Mouse (Mus musculus): ENCODE measurements around the gene Krt34. TPM values are rescaled to one million over a fixed set of nuclear protein-coding genes. Genes with fewer than 3 reads are reported as not detected.

Krt34 gene
- polyA plus RNA-seq, 1 experiment from 2014 or later, result not detected

DNA sequence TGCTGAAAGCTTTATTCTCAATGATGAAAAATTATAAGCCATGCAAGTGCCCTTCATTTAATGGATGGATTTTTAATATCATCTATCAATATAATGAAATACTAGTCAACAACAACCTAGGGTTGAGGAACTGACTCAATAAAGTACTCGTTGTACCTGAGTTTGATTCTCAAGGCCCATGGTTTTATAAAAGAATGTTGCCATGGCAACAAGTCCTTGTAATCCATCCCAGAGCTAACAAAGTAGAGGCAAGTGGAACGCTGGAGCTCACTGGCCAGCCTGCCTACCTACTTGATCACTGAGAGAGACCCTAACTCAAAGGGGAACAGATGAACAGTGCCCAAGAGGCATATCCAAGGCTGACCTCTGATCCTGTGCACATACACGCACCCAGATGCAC is 50.8 kb downstream of the Krt34 start:
- Histone ChIP-seq H3K9me3 (no peaks in the 10 kb centered on the region), H3K4me3 (no peak overlapping the region), H3K27ac (no peak overlapping the region), H3K27me3 (peaks cover 15% of the 10 kb centered on the region; the same call in 1 of the 2 replicates), H3K4me1 (replicated peaks) (peaks cover 6% of the 10 kb centered on the region), H3K36me3 (no peaks in the 10 kb centered on the region), H3K9ac (no peak overlapping the region), H3K4me2 (no peak overlapping the region)
- ATAC-seq (ENCODE audit: low FRiP score), result no peak
- 72% methylated on average over 3 of the region's 3 CpGs for WGBS

GRCm38 (mm10) chr11:99989881-99990405 is 51.4 kb downstream of the Krt34 start:
- no peak overlapping the region for H3K9ac ChIP-seq
- no peak for ATAC-seq (ENCODE audit: low FRiP score)
- no peak overlapping the region for H3K27ac ChIP-seq
- H3K4me2 ChIP-seq, result no peak overlapping the region
- peaks cover 15% of the 10 kb centered on the region; the same call in 1 of the 2 replicates for H3K27me3 ChIP-seq
- no peaks in the 10 kb centered on the region for H3K9me3 ChIP-seq
- no peak overlapping the region for H3K4me3 ChIP-seq
- no peaks in the 10 kb centered on the region for H3K36me3 ChIP-seq
- peaks cover 10% of the 10 kb centered on the region for H3K4me1 ChIP-seq (replicated peaks)
- 82% methylated on average over 6 of the region's 6 CpGs for WGBS

DNA sequence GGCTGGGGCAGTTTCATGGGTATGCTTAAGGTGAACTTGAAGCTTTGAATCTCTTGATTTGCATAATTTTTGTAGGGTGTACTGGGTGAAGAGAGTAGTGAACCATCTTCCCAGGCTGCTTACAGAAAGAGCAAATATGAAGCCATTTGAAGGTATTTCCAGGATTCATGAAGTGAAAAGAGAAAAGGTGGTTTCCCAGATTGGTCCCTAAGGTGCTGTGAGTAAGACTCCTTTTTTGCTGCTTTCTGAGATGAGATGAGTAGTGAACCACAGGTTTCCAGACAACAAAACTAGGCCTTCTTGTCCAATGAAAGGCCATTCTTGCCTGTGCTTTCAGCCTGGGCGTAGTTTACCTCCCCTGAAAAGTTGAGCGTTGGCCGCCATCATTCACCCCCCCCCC is 52.8 kb downstream of the Krt34 start:
- 95% methylated on average over 3 of the region's 3 CpGs for WGBS
- peaks cover 7% of the 10 kb centered on the region for H3K4me1 ChIP-seq (replicated peaks)
- no peak overlapping the region for H3K4me3 ChIP-seq
- H3K4me2 ChIP-seq, result no peak overlapping the region
- no peak for ATAC-seq (ENCODE audit: low FRiP score)
- no peak overlapping the region for H3K27ac ChIP-seq
- H3K27me3 ChIP-seq, result peaks cover 11% of the 10 kb centered on the region; the same call in 1 of the 2 replicates
- H3K9me3 ChIP-seq, result no peaks in the 10 kb centered on the region
- no peaks in the 10 kb centered on the region for H3K36me3 ChIP-seq
- no peak overlapping the region for H3K9ac ChIP-seq

Other genes starting within 250 kb of the Krt34 start
- gene Gm11596, start 248.1 kb downstream of the Krt34 start, polyA plus RNA-seq (2015; fragmentation: Nextera tagmentation; extraction: Ambion mirVana), result not detected in 2 replicates
- gene Gm11569, start 242.6 kb downstream of the Krt34 start, polyA plus RNA-seq (2015; fragmentation: Nextera tagmentation; extraction: Ambion mirVana), result not detected in 2 replicates
- gene Gm11554, start 237.1 kb downstream of the Krt34 start, polyA plus RNA-seq (2015; fragmentation: Nextera tagmentation; extraction: Ambion mirVana), result not detected in 2 replicates
- gene Krtap4-13, start 231.7 kb downstream of the Krt34 start, polyA plus RNA-seq (2015; fragmentation: Nextera tagmentation; extraction: Ambion mirVana), result not detected in 2 replicates
- not detected in 2 replicates for gene Gm11564, start 225.9 kb downstream of the Krt34 start, polyA plus RNA-seq (2015; fragmentation: Nextera tagmentation; extraction: Ambion mirVana)
- not detected in 2 replicates for gene 2300003K06Rik, start 203.5 kb downstream of the Krt34 start, polyA plus RNA-seq (2015; fragmentation: Nextera tagmentation; extraction: Ambion mirVana)
- not detected in 2 replicates for gene Krtap4-16, start 189.9 kb downstream of the Krt34 start, polyA plus RNA-seq (2015; fragmentation: Nextera tagmentation; extraction: Ambion mirVana)
- not detected in 2 replicates for gene Gm11568, start 183.6 kb downstream of the Krt34 start, polyA plus RNA-seq (2015; fragmentation: Nextera tagmentation; extraction: Ambion mirVana)
- not detected in 2 replicates for gene Gm11559, start 177.1 kb downstream of the Krt34 start, polyA plus RNA-seq (2015; fragmentation: Nextera tagmentation; extraction: Ambion mirVana)
- gene Krtap9-1, start 168.2 kb downstream of the Krt34 start, polyA plus RNA-seq (2015; fragmentation: Nextera tagmentation; extraction: Ambion mirVana), result not detected in 2 replicates
- not detected in 2 replicates for gene Gm11567, start 162.4 kb downstream of the Krt34 start, polyA plus RNA-seq (2015; fragmentation: Nextera tagmentation; extraction: Ambion mirVana)
- gene Krtap31-1, start 133.6 kb downstream of the Krt34 start, polyA plus RNA-seq (2015; fragmentation: Nextera tagmentation; extraction: Ambion mirVana), result not detected in 2 replicates
- gene Gm11565, start 126.8 kb downstream of the Krt34 start, polyA plus RNA-seq (2015; fragmentation: Nextera tagmentation; extraction: Ambion mirVana), result not detected in 2 replicates
- not detected in 2 replicates for gene Krtap31-2, start 105.3 kb downstream of the Krt34 start, polyA plus RNA-seq (2015; fragmentation: Nextera tagmentation; extraction: Ambion mirVana)
- not detected in 2 replicates for gene Krtap9-5, start 93.1 kb downstream of the Krt34 start, polyA plus RNA-seq (2015; fragmentation: Nextera tagmentation; extraction: Ambion mirVana)
- gene Krtap29-1, start 62.5 kb downstream of the Krt34 start, polyA plus RNA-seq (2015; fragmentation: Nextera tagmentation; extraction: Ambion mirVana), result not detected in 2 replicates
- 0.09 and 0.13 TPM in 2 replicates for gene Krtap16-1, start 55.0 kb downstream of the Krt34 start, polyA plus RNA-seq (2015; fragmentation: Nextera tagmentation; extraction: Ambion mirVana)
- 0.45 TPM in 1 of 2 replicates, not detected in the other for gene Krtap17-1, start 47.6 kb downstream of the Krt34 start, polyA plus RNA-seq (2015; fragmentation: Nextera tagmentation; extraction: Ambion mirVana)
- gene Krt33a, start 25.3 kb downstream of the Krt34 start, polyA plus RNA-seq (2015; fragmentation: Nextera tagmentation; extraction: Ambion mirVana), result not detected in 2 replicates
- gene Krt33b, start 11.7 kb downstream of the Krt34 start, polyA plus RNA-seq (2015; fragmentation: Nextera tagmentation; extraction: Ambion mirVana), result not detected in 2 replicates
- not detected in 2 replicates for gene Krt31, start 9.0 kb upstream of the Krt34 start, polyA plus RNA-seq (2015; fragmentation: Nextera tagmentation; extraction: Ambion mirVana)
- not detected in 2 replicates for gene Krt32, start 46.7 kb upstream of the Krt34 start, polyA plus RNA-seq (2015; fragmentation: Nextera tagmentation; extraction: Ambion mirVana)
- not detected in 2 replicates for gene Krt35, start 54.7 kb upstream of the Krt34 start, polyA plus RNA-seq (2015; fragmentation: Nextera tagmentation; extraction: Ambion mirVana)
- gene Krt36, start 64.1 kb upstream of the Krt34 start, polyA plus RNA-seq (2015; fragmentation: Nextera tagmentation; extraction: Ambion mirVana), result not detected in 2 replicates
- gene Krt13, start 80.0 kb upstream of the Krt34 start, polyA plus RNA-seq (2015; fragmentation: Nextera tagmentation; extraction: Ambion mirVana), result 0.57 TPM in 1 of 2 replicates, not detected in the other
- 0.22 and 1.2 TPM in 2 replicates for gene Krt15, start 94.4 kb upstream of the Krt34 start, polyA plus RNA-seq (2015; fragmentation: Nextera tagmentation; extraction: Ambion mirVana)
- 1.00 and 1.2 TPM in 2 replicates for gene Krt19, start 107.1 kb upstream of the Krt34 start, polyA plus RNA-seq (2015; fragmentation: Nextera tagmentation; extraction: Ambion mirVana)
- not detected in 2 replicates for gene Krt9, start 151.7 kb upstream of the Krt34 start, polyA plus RNA-seq (2015; fragmentation: Nextera tagmentation; extraction: Ambion mirVana)
- gene Krt14, start 166.0 kb upstream of the Krt34 start, polyA plus RNA-seq (2015; fragmentation: Nextera tagmentation; extraction: Ambion mirVana), result 0.12 and 0.39 TPM in 2 replicates
- gene Krt16, start 207.3 kb upstream of the Krt34 start, polyA plus RNA-seq (2015; fragmentation: Nextera tagmentation; extraction: Ambion mirVana), result not detected in 2 replicates
- 0.17 TPM in 1 of 2 replicates, not detected in the other for gene Krt17, start 219.5 kb upstream of the Krt34 start, polyA plus RNA-seq (2015; fragmentation: Nextera tagmentation; extraction: Ambion mirVana)
- gene Krt42, start 228.3 kb upstream of the Krt34 start, polyA plus RNA-seq (2015; fragmentation: Nextera tagmentation; extraction: Ambion mirVana), result not detected in 2 replicates